Mouse (Mus musculus) midbrain, embryonic 10.5 days (tissue): Measurements from ENCODE around the gene Clptm1. TPM values are rescaled to one million over a fixed set of nuclear protein-coding genes. Genes with fewer than 3 reads are reported as not detected.

Experiments
- DNase-seq: peaks from one replicate; pipeline ENCODE4 v3.0.0-alpha.2; 2017; ENCODE audit warnings: low spot score
- H3K27ac ChIP-seq: fragments of 300-500 bp; sonication (generic); replicated peaks from 2 replicates; pipeline ENCODE4 v1.5.1; 2016; ENCODE audit warnings: mild to moderate bottlenecking
- H3K27me3 ChIP-seq: fragments of 300-500 bp; sonication (generic); 2 replicates; pipeline ENCODE4 v1.6.1; 2016; ENCODE audit warnings: low read depth, mild to moderate bottlenecking; ENCODE audit not compliant: poor library complexity, severe bottlenecking
- H3K36me3 ChIP-seq: fragments of 300-500 bp; sonication (generic); 2 replicates; pipeline ENCODE4 v1.6.1; 2016; ENCODE audit warnings: mild to moderate bottlenecking, moderate library complexity
- H3K4me1 ChIP-seq: fragments of 300-500 bp; sonication (generic); 2 replicates; pipeline ENCODE4 v1.6.1; 2016
- H3K4me3 ChIP-seq: fragments of 300-500 bp; sonication (generic); 2 replicates; pipeline ENCODE4 v1.5.1; 2016; ENCODE audit warnings: mild to moderate bottlenecking, moderate library complexity
- H3K9me3 ChIP-seq: fragments of 300-500 bp; sonication (generic); replicated peaks from 2 replicates; pipeline ENCODE4 v1.6.1; 2016; ENCODE audit warnings: mild to moderate bottlenecking
- WGBS: fragments of 180-500 bp; shearing (Covaris S2); methylation state at CpG from one replicate; pipeline ENCODE4 v1.1.7; 2016; 5-methylcytosine and 5-hydroxymethylcytosine counted together
- polyA plus RNA-seq: library from polyadenylated mRNA; unstranded; fragments of >200 nt; fragmentation: Nextera tagmentation; extraction: Ambion mirVana; gene quantifications from 2 replicates; pipeline ENCODE4 v1.2.1, GENCODE M21; 2016

Gene Clptm1
- polyA plus RNA-seq, 1 experiment from 2014 or later = 82.3 TPM

DNA sequence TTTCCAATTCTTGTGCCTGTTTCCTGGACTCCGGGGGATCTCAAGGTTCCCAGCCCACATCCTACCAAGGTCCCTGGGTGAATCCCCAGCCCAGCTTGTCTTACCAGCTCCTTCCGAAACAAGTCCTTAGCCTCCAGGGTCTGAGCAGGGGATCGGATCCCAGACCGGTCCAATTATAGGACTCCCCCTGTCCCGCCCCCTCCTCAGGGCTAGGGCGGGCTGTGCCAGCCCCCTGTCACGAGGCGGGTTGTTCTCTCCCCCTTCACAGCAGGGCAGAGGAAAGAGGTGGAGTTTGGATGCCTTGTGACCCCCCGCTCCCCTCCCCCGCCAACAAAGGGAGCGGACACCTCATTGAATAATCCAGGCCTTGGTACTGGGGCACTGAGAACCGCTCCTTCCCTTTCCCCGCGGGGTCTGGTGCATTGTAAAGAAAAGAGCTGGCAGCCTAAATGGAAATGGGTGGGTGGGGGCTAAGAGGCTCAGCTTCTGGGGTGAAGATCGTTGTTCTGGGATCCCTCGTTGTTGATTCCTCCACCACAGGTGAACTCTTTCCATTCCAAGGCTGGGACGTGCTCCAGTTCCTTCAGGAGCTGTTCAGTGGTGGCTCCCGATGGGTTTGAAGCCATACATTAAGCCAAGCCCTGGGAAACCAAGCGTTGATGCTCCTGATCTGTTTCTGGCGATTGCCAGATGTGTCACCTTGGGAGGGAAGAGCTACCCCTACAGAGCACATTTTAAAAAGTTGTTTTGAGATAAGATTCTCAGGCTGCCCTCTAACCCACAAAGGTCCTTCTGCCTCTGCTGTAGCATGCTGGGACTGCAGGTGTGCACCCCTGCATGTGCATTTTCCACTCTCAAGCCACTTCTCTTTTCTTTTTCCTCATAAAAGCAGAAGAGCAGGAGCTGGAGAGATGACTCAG is 34.3 kb upstream of the Clptm1 start, which contains the start of gene Apoe:
TSS of gene Apoe (minus strand) at position 282 of the 920 bp plus-strand sequence.
- peak within 1 kb of the TSS; percentile 80 for H3K27ac ChIP-seq
- H3K4me3 ChIP-seq = peak within 1 kb of the TSS; percentile 59
- 1% methylated on average over 20 of the region's 20 CpGs for WGBS
- DNase-seq = peak; percentile 60
- peaks cover 6% of the 10 kb centered on the region for H3K9me3 ChIP-seq
- peaks cover 43% of the 10 kb centered on the region for H3K36me3 ChIP-seq
- no peaks in the 10 kb centered on the region for H3K27me3 ChIP-seq
- peaks cover 46% of the 10 kb centered on the region for H3K4me1 ChIP-seq

DNA sequence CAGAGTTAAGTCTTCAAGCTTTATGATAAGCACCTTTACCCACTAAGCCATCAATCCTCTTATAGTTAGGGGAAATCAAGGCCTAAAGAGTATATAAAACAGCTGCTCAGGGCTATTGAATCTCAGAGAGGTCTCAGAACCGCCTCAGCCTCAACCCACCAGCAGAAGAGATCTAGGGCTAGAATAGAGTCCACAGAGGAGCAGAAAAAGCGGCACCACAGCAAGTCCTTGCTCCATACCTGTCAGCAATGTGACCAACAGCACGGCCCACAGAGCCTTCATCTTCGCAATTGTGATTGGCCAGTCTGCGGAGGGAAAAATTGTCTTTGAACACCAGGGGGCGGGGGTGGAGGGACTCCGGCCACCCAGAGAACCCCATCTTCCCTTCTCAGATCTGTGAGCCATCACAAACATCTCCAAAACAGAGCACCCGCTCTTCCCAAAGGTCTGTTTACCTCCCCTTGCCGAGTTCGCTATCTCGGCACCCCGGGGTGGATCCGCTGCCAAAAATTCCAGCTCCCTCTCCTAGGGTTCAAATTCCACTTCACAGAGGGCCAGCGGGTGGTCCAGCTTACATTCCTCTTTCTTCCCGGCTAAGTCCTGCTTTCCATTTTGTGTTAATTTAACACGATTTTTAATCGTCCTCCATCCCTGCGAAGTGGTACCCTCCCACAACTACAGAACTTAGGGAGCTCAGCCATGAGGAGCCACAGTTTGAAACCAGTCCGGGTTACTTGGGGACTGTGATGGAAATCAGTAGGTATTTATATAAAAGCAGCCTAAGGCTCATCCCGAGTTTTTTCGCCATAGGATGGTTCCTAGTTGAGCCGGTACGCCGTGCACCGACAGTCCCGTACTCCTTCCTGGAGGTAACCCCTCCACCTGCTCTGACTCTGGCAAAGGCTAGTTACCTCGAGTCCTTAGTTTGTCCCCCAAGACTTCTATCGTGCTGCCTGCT is 33.4 kb upstream of the Clptm1 start:
- H3K9me3 ChIP-seq = peaks cover 6% of the 10 kb centered on the region
- H3K36me3 ChIP-seq = peaks cover 33% of the 10 kb centered on the region
- H3K27me3 ChIP-seq = no peaks in the 10 kb centered on the region
- 1% methylated on average over 28 of the region's 28 CpGs for WGBS
- peak; percentile 57 for DNase-seq
- peak overlapping the region; percentile 80 for H3K27ac ChIP-seq
- peaks cover 51% of the 10 kb centered on the region for H3K4me1 ChIP-seq
- peak overlapping the region; percentile 59 for H3K4me3 ChIP-seq

DNA sequence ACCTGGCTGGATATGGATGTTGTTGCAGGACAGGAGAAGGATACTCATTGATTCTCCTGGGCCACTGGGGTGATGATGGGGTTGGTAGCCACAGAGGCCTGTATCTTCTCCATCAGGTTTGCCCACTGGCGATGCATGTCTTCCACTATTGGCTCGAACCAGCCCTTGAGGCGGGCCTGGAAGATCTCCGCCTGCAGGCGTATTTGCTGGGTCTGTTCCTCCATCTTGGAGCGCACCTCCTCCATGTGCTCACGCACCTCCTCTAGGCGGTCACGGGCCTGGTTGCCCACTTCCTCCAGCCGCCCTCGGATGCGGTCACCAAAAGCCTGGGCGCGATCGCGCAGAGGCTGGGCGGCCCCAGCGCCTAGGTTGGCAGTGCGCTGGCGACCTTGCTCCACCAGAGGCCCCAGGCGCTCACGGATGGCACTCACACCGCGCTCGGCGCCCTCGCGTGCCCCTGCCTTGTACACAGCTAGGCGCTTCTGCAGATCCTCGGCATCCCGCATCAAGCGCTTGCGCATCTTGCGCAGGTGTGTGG is 31.6 kb upstream of the Clptm1 start:
- WGBS = 90% methylated on average over 34 of the region's 34 CpGs
- no peak overlapping the region for H3K4me3 ChIP-seq
- no peak for DNase-seq
- peaks cover 15% of the 10 kb centered on the region for H3K36me3 ChIP-seq
- H3K27ac ChIP-seq = no peak overlapping the region
- no peaks in the 10 kb centered on the region for H3K27me3 ChIP-seq
- peaks cover 60% of the 10 kb centered on the region for H3K4me1 ChIP-seq
- H3K9me3 ChIP-seq = peaks cover 7% of the 10 kb centered on the region

DNA sequence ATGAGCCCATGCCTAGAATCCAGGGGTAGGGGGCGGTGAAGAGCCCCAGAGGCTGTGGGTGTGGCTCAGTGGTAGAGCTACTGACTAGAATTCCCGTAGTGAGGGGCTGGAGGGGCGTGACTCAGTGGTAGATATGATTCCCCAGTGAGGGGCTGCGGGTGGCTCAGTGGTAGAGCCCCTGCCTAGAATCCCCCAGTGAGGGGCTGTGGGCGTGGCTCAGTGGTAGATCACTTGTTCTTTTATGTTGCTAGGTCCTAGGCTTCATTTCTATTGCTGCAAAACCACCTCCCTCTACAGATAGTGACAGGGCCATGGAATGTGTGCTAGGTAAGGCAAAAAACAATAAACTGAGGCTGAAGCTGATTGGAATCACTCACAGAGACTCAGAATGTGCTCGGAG is 31.0 kb upstream of the Clptm1 start:
- 79% methylated on average over 6 of the region's 6 CpGs for WGBS
- peaks cover 54% of the 10 kb centered on the region for H3K4me1 ChIP-seq
- H3K36me3 ChIP-seq = peaks cover 14% of the 10 kb centered on the region
- no peak overlapping the region for H3K4me3 ChIP-seq
- H3K27me3 ChIP-seq = no peaks in the 10 kb centered on the region
- peaks cover 10% of the 10 kb centered on the region for H3K9me3 ChIP-seq
- no peak for DNase-seq
- no peak overlapping the region for H3K27ac ChIP-seq

DNA sequence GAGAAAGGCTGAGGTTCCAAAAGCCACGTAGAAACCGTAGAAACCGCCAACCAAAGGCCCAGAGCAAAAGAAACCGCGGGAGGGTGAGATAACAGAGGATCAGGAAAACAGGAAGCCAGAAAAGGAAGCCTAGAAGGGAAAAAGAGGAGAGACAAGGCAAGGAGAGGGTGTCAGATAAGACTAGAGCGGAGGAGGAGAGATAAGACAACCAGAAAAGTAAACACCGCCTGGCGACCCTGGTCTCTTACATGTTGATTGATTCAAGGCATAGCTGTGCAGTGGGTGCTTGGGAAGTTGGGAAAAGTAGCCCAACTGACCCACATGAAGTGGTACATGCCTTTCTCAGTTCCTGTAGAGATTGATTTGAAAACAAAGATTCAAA is 30.4 kb upstream of the Clptm1 start:
- Histone ChIP-seq H3K4me1 (peaks cover 48% of the 10 kb centered on the region), H3K4me3 (no peak overlapping the region), H3K9me3 (peaks cover 10% of the 10 kb centered on the region), H3K27ac (no peak overlapping the region), H3K36me3 (peaks cover 14% of the 10 kb centered on the region), H3K27me3 (no peaks in the 10 kb centered on the region)
- 51% methylated on average over 8 of the region's 8 CpGs for WGBS
- DNase-seq = no peak

DNA sequence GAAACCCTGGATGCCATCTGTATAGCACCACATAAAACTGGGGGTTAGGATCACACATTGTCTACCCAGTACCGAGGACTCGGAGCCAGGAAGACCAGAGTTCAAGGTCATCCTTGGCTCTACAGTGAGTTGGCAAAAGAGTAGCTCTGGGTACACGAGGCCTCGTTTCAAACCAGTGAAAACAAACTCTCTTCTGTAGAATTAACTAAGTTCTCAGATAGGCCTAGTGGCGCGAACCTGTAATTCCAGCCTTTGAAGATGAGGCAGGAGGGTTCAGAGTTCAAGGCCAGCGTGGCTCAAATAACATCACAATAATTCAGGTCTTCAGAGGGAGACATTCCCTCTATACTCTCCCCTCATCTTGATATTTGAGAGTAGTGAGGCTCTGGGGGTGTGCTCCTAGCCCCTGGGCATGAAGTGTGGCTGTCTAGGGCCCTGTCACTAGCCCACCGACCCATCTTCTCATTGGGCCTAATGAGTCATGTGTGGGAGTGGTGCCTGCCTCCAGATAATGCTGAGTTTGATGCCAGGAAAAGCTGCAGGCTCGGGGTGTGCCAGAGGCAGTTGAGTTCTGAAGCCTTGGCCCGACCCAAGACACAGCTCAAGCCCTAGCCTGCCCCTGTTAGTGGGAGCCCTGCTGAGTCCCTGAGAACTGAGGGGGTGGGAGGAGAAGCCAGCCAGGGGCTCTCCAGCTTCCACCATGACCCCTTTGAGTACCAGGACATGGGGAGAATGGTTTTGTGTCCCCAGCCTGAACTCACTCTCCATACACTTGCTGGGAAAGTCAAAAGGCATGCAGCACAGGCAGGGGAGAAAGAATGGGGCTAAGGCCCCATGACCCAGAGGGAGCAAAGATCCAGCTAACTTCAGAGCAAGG is 29.7 kb upstream of the Clptm1 start:
- 84% methylated on average over 10 of the region's 10 CpGs for WGBS
- no peak overlapping the region for H3K4me3 ChIP-seq
- H3K4me1 ChIP-seq = peaks cover 43% of the 10 kb centered on the region
- no peaks in the 10 kb centered on the region for H3K27me3 ChIP-seq
- DNase-seq = no peak
- peaks cover 14% of the 10 kb centered on the region for H3K36me3 ChIP-seq
- peaks cover 10% of the 10 kb centered on the region for H3K9me3 ChIP-seq
- H3K27ac ChIP-seq = no peak overlapping the region

DNA sequence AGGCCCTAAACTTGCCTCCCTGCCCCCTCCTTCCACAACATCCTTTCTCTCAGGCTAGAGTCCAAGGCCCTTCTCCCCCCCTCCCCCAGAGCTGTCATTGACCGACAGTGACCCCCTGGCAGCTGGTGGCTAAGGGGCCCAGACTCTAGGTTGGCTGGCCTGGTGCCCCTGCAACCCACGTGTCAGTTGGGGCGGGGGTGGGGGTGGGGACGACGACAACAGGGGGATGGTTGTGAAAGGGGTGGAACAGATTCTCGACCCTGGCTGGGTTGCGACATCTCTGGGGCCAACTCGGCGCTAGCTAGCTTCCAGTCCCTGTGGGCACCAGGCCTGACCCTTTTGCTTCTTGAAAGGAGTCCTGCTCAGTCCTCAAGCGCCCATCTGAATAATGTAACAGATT is 28.6 kb upstream of the Clptm1 start:
- DNase-seq = no peak
- Histone ChIP-seq H3K4me1 (peaks cover 31% of the 10 kb centered on the region), H3K27ac (peak overlapping the region; percentile 76), H3K27me3 (no peaks in the 10 kb centered on the region), H3K36me3 (peaks cover 14% of the 10 kb centered on the region), H3K4me3 (no peak overlapping the region), H3K9me3 (peaks cover 10% of the 10 kb centered on the region)
- WGBS = 37% methylated on average over 10 of the region's 10 CpGs

DNA sequence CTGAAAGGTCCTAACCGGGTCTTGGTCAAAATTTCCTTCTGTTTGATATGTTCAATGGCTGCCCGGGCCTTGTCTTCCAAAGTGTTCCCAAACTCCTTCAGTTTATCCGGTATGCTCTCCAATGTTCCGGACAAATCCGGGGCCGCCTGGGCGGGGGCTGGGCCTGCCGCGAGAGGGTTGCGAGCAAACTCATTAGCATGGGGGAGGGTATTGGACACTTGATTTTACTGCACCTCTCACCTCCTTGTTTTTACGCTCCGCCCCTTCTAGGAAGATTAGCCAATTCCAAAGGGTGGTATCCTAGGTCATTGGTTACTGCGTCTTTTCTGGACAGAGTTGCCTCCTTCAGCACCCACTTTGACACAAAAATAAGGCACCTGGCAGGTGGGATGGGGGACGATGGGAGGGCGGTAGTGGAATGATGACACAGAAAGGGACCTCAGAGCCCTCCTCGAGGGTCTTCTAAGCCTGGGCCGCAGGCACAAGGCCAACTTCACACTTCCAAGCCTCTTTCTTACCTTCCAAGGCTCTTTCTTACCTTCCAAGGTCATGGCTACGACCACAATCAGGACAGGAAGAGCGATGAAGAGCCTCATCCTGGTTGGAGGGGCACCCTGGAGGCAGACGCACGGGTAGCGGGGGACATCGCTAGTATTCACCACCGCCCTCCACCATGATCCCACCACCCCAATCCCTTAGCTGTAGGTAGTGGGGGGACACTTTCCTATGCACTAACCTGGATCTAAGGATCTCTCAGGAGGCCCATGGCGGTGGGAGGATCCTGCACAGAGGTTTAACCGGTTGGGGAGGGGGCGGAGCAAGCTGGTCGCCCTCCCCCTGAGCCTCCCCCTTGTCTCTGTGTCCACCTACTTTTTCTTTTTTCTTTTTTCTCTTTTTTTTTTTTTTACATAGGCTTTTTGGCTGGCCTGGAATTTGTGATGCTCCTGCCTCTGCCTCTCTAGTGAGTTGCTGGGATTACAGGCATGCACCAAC is 27.3 kb upstream of the Clptm1 start, which contains the start of gene Apoc1:
TSS of gene Apoc1 (minus strand) at position 788 of the 993 bp plus-strand sequence.
- 48% methylated on average over 27 of the region's 28 CpGs for WGBS
- no peaks in the 10 kb centered on the region for H3K27me3 ChIP-seq
- peaks cover 10% of the 10 kb centered on the region for H3K9me3 ChIP-seq
- H3K4me3 ChIP-seq = no peak within 1 kb of the TSS
- no peak for DNase-seq
- H3K36me3 ChIP-seq = peaks cover 14% of the 10 kb centered on the region
- peaks cover 23% of the 10 kb centered on the region for H3K4me1 ChIP-seq
- peak within 1 kb of the TSS; percentile 76 for H3K27ac ChIP-seq

DNA sequence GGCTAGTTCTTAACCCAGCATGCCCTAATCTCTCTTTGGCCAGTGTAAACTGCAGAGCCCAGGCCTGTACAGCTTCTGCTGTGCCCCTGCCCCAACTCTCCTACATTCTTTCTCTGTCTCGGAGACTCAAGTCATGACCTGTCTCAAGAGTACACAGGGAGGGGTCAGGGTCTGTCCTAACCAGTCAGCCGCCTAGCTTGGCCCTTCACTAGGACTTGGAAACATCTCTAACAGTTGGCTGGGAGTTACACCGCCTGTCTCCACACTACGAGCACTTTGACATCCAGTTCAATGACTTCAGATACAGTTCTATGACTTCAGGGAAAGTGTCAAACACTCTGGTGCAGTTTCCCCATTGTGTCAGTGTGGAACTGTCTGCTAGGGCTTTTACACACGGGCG is 26.6 kb upstream of the Clptm1 start:
- no peak overlapping the region for H3K4me3 ChIP-seq
- no peak for DNase-seq
- no peak overlapping the region for H3K27ac ChIP-seq
- peaks cover 5% of the 10 kb centered on the region for H3K9me3 ChIP-seq
- 81% methylated on average over 6 of the region's 6 CpGs for WGBS
- H3K36me3 ChIP-seq = peaks cover 8% of the 10 kb centered on the region
- peaks cover 23% of the 10 kb centered on the region for H3K4me1 ChIP-seq
- no peaks in the 10 kb centered on the region for H3K27me3 ChIP-seq

DNA sequence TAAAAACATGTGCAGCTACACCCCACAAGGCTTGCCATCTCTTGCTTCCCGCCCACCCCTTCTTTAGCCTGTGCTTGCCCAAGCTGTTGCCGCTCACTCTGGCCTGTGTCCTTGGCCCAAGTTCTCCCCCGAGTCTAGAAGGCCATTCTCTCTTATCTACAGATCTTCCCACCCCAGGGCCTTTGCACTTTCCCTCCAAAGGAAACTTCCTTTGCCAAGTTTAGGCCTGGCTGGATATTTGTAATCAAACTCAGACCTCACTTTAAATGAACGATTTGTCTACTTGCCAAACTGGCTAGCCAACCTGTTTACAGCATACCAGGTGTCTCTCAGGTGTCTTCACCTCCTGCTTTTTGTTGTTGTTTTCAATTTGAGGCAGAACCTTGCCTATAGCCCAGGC is 26.0 kb upstream of the Clptm1 start:
- Histone ChIP-seq H3K4me1 (peaks cover 23% of the 10 kb centered on the region), H3K27me3 (no peaks in the 10 kb centered on the region), H3K36me3 (peaks cover 2% of the 10 kb centered on the region), H3K4me3 (no peak overlapping the region), H3K27ac (no peak overlapping the region), H3K9me3 (0 out of 2 replicates have a peak, but pooled peaks cover 3% of the 10 kb centered on the region)
- DNase-seq = no peak
- WGBS = 86% methylated on average over 4 of the region's 4 CpGs

DNA sequence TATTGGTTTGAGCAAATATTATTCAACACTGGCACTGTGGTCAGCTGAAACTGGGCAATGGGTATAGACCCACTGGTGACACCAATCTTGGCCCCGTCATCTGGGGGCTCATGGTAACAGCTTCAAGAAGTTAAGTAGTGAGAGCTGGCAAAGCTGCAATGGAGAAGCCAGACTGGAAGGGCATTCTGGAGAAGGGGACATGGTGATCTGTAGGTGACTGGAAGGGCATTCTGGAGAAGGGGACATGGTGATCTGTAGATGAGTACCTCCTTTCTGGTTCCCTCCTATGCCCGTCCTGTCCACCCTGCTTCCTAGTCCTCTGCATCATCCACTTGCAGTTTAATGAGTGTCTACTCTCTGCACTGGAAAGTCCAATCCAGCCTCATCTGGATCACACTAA is 23.8 kb upstream of the Clptm1 start:
- Histone ChIP-seq H3K9me3 (0 out of 2 replicates have a peak, but pooled peaks cover 3% of the 10 kb centered on the region), H3K4me1 (peaks cover 21% of the 10 kb centered on the region), H3K36me3 (no peaks in the 10 kb centered on the region), H3K27me3 (no peaks in the 10 kb centered on the region), H3K4me3 (no peak overlapping the region), H3K27ac (no peak overlapping the region)
- no peak for DNase-seq
- 93% methylated on average over 2 of the region's 2 CpGs for WGBS
